Mouse (Mus musculus) small intestine, adult 2 months (tissue): Measurements from ENCODE around the gene C2cd4d. TPM values are rescaled to one million over a fixed set of nuclear protein-coding genes. Genes with fewer than 3 reads are reported as not detected.

Experiments used
- H3K27ac ChIP-seq: fragments of 200-500 bp; 2 replicates; pipeline ENCODE4 v1.5.1; 2012; ENCODE audit warnings: low read depth, low read length, control low read depth, inconsistent platforms; ENCODE audit not compliant: insufficient read depth
- H3K27me3 ChIP-seq: fragments of 200-500 bp; 2 replicates; pipeline ENCODE4 v1.6.1; 2012; ENCODE audit warnings: mild to moderate bottlenecking, moderate library complexity, low read length, inconsistent platforms; ENCODE audit not compliant: control insufficient read depth, insufficient read depth
- H3K36me3 ChIP-seq: fragments of 200-500 bp; 2 replicates; pipeline ENCODE4 v1.6.1; 2012; ENCODE audit warnings: mild to moderate bottlenecking, low read length, control low read depth, inconsistent platforms; ENCODE audit not compliant: control insufficient read depth, insufficient read depth
- H3K4me1 ChIP-seq: fragments of 200-500 bp; 2 replicates; pipeline ENCODE4 v1.6.1; 2012; ENCODE audit warnings: low read length, inconsistent platforms, mixed read lengths; ENCODE audit not compliant: control insufficient read depth, insufficient read depth, insufficient read length
- H3K4me3 ChIP-seq: fragments of 200-500 bp; 2 replicates; pipeline ENCODE4 v1.5.1; 2012; ENCODE audit warnings: low read depth, mild to moderate bottlenecking, control low read depth, inconsistent platforms, low read length, moderate library complexity
- CTCF ChIP-seq: fragments of 200-500 bp; IDR thresholded peaks from 2 replicates; pipeline ENCODE4 v1.5.1; 2012; ENCODE audit warnings: low read depth, mild to moderate bottlenecking, control low read depth, inconsistent platforms, low read length, moderate library complexity, mixed read lengths; ENCODE audit not compliant: insufficient replicate concordance, insufficient read length; ENCODE audit errors: extremely low read depth
- POLR2A ChIP-seq: fragments of 200-500 bp; IDR thresholded peaks from 2 replicates; pipeline ENCODE4 v1.6.1; 2012; ENCODE audit warnings: low read depth, mild to moderate bottlenecking, control low read depth, inconsistent platforms, low read length, moderate library complexity
- WGBS: fragments of 180-500 bp; shearing (Covaris S2); methylation state at CpG from one replicate; pipeline ENCODE4 v1.1.7; 2018; 5-methylcytosine and 5-hydroxymethylcytosine counted together
- polyA plus RNA-seq: library from polyadenylated mRNA; depleted of rRNA; stranded (reverse); fragments of >200 nt; gene quantifications from 2 replicates; pipeline ENCODE4 v1.2.3, GENCODE M21; 2012

The C2cd4d gene
- polyA plus RNA-seq, 1 experiment = 1.4 TPM

DNA sequence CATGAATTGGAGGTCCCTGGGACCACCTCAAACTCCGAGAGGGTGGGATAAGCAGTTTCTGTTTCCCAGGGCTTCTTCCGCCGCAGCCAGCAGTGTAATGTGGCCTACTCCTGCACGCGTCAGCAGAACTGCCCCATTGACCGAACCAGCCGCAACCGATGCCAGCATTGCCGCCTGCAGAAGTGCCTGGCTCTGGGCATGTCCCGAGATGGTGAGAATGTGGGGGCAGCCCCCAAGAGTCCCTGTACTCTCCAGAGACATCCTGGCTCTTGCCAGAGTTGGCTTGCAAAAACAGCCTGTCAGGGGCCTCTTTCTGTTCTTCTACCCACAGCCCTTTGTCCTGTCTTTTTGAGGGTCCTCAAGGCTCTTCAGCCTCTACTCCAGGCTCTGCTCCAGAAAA lies 25.2 kb downstream of the C2cd4d start:
- Histone ChIP-seq H3K27me3 (no peaks in the 10 kb centered on the region), H3K4me1 (no peaks in the 10 kb centered on the region), H3K27ac (no peak overlapping the region), H3K4me3 (no peak overlapping the region), H3K36me3 (peaks cover 34% of the 10 kb centered on the region)
- WGBS = 94% methylated on average over 10 of the region's 10 CpGs
- TF ChIP-seq CTCF (no peak), POLR2A (no peak)

DNA sequence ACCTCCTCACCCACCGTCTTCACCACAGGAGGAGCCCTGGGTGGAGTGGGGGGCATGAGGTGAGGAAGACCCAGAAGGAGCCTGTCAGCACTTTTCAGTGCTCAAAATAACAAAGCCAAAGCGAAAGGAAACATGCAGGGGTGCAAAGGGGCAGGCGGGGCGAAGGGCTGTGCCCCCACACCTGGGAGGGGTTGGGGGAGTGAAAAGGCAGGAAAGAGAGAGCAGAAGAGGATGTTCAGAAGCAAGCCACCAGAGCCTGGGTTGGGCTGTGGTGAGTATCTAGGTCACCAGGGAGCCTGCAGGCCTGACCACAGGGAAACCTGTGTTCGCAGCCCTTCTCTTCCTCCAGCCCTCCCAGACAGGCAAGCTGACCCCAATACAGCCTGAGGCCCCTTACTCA lies 25.8 kb downstream of the C2cd4d start:
- no peak overlapping the region for H3K27ac ChIP-seq
- no peak overlapping the region for H3K4me3 ChIP-seq
- no peak for TF ChIP-seq CTCF
- TF ChIP-seq POLR2A = no peak
- no peaks in the 10 kb centered on the region for H3K4me1 ChIP-seq
- peaks cover 40% of the 10 kb centered on the region for H3K36me3 ChIP-seq
- 83% methylated on average over 5 of the region's 5 CpGs for WGBS
- H3K27me3 ChIP-seq = no peaks in the 10 kb centered on the region

DNA sequence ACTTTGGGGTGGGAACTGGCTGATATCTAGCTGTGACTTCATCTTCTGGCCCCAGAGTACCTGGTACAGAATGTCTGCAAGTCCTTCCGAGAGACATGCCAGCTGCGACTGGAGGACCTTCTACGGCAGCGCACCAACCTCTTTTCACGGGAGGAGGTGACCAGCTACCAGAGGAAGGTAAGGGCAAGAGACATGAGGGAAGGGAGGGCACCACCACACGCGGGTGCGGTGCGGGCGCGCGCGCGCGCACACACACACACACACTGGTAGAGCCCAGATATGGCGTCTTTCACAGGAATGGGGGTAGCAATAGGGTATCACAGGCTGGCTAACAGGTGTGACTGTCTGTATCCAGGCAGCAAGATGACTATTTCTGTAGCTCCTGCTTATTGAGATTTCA lies 27.2 kb downstream of the C2cd4d start:
- peaks cover 44% of the 10 kb centered on the region for H3K36me3 ChIP-seq
- H3K4me3 ChIP-seq = no peak overlapping the region
- TF ChIP-seq POLR2A (no peak), CTCF (no peak)
- no peak overlapping the region for H3K27ac ChIP-seq
- H3K27me3 ChIP-seq = no peaks in the 10 kb centered on the region
- WGBS = 95% methylated on average over 16 of the region's 16 CpGs
- no peaks in the 10 kb centered on the region for H3K4me1 ChIP-seq

DNA sequence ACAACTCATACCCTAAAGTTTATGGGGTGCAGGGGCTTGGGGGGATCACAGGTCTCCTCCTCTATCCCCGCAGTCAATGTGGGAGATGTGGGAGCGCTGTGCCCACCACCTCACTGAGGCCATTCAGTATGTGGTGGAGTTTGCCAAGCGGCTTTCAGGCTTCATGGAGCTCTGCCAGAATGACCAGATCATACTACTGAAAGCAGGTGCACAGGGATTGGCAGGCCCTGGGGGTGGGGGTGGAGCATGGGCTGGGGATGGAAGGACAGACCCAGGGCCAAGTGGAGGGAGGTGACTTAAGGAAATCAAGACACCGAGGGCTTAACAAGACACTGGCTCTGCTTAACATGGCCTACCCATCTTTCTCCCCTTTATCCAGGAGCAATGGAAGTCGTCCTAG lies 28.8 kb downstream of the C2cd4d start:
- Histone ChIP-seq H3K27me3 (no peaks in the 10 kb centered on the region), H3K36me3 (peaks cover 44% of the 10 kb centered on the region), H3K27ac (no peak overlapping the region), H3K4me1 (no peaks in the 10 kb centered on the region), H3K4me3 (no peak overlapping the region)
- 82% methylated on average over 5 of the region's 5 CpGs for WGBS
- no peak for TF ChIP-seq CTCF
- TF ChIP-seq POLR2A = no peak

DNA sequence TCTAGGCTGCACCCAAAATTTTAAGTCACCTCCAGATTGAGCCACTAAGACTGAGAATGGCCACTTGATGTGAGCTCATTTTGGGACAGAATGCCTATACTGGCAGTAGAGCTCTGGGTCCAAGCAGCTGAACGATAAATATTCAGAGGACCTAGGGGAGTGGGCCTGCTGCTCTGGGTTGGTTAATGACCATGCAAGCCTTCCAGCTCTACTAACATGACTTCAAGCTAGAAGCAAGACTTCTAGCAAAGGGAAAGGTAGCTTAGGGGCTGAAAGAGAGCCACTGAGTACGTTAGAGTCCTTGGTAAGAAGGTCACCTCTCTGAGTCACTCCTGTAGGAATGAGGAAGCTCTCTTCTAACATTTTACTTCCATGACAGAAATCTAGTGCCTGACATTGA lies 29.9 kb downstream of the C2cd4d start:
- TF ChIP-seq POLR2A = no peak
- Histone ChIP-seq H3K27ac (no peak overlapping the region), H3K36me3 (peaks cover 42% of the 10 kb centered on the region), H3K4me1 (no peaks in the 10 kb centered on the region), H3K4me3 (no peak overlapping the region), H3K27me3 (no peaks in the 10 kb centered on the region)
- WGBS = 79% methylated on average over 2 of the region's 2 CpGs

DNA sequence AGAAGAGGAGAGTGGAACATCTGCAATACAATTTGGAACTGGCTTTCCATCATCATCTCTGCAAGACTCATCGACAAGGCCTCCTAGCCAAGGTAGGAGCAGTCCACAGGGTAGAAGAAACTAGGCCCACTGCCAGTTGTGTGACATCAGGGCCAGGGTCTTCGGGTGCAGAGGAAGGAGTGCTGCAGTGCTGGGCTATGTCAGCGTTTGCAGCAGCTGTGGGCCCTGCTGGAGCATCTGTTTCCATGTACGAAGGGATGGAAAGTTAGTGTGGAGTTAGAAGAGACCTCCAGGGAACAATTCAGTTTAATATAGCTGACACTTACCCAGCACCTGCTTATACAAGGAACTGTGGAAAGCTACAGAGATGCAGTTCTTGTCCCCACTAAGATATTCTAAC lies 30.8 kb downstream of the C2cd4d start:
- TF ChIP-seq CTCF = no peak
- no peak for TF ChIP-seq POLR2A
- Histone ChIP-seq H3K36me3 (peaks cover 36% of the 10 kb centered on the region), H3K27me3 (no peaks in the 10 kb centered on the region), H3K27ac (no peak overlapping the region), H3K4me1 (no peaks in the 10 kb centered on the region), H3K4me3 (no peak overlapping the region)
- WGBS = 77% methylated on average over 4 of the region's 4 CpGs

DNA sequence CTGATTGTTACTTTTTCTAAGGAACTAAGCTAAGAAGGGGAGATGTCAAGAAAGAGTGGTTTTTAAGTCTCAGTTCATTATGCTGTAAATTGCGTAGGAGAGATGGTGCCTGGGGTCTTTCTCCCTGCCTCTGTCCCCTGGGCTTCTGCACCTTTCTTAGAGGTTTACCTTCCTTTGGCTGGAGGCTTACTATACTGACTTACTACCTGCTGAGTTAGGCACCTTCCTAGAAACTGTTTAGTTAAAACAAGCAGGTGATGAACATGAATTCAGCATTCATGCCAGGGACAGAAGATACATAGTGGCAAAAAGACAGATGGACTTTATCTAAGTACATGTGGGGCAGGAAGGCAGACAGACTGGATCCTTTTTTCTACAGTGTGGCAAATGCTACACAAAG lies 34.1 kb downstream of the C2cd4d start:
- peaks cover 18% of the 10 kb centered on the region for H3K36me3 ChIP-seq
- WGBS = 91% methylated on average over 1 of the region's 1 CpGs

DNA sequence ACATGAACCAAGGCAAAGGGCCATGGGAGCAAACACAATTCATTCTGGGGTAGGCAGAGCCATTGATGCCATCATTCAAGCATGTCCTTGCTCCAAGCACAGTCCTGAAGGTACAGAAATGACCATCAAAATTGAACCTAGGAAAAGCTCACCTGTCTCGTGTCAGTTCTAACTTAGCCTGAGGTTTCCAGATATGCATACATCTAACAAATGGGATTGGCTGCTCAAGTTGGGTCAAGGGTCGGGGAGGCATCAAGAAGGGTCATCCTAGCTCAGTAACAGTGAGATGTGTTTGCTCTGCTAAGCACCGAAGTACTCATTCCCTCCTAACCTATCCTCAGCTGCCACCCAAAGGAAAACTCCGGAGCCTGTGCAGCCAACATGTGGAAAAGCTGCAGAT lies 34.6 kb downstream of the C2cd4d start:
- no peak for TF ChIP-seq CTCF
- TF ChIP-seq POLR2A = no peak
- H3K4me3 ChIP-seq = no peak overlapping the region
- H3K27me3 ChIP-seq = peaks cover 8% of the 10 kb centered on the region; the same call in 1 of the 2 replicates
- H3K27ac ChIP-seq = no peak overlapping the region
- 71% methylated on average over 4 of the region's 4 CpGs for WGBS
- no peaks in the 10 kb centered on the region for H3K4me1 ChIP-seq
- peaks cover 15% of the 10 kb centered on the region for H3K36me3 ChIP-seq

More for the DNA sequence above, 34.1 kb downstream of the C2cd4d start:
- peaks cover 8% of the 10 kb centered on the region; the same call in 1 of the 2 replicates for H3K27me3 ChIP-seq
- no peaks in the 10 kb centered on the region for H3K4me1 ChIP-seq
- no peak overlapping the region for H3K4me3 ChIP-seq
- H3K27ac ChIP-seq = no peak overlapping the region
- no peak for TF ChIP-seq CTCF
- TF ChIP-seq POLR2A = no peak
